Mouse (Mus musculus) neural tube, embryonic 11.5 days (tissue): ENCODE results near the gene Ttll11. TPM values are rescaled to one million over a fixed set of nuclear protein-coding genes. Genes with fewer than 3 reads are reported as not detected.

ENCODE experiments used
- ATAC-seq: fragments of 200-750 bp; cut with Nextera tagmentation; 2 replicates; pipeline ENCODE4 v1.8.0; 2017; ENCODE audit warnings: moderate number of reproducible peaks, mild to moderate bottlenecking, moderate TSS enrichment, moderate library complexity; ENCODE audit not compliant: insufficient read depth, low FRiP score, low TSS enrichment
- DNase-seq: peaks from one replicate; pipeline ENCODE4 v3.0.0-alpha.2; 2015; ENCODE audit warnings: low spot score
- H3K27ac ChIP-seq: fragments of 300-500 bp; sonication (generic); 2 replicates; pipeline ENCODE4 v1.5.1; 2014; ENCODE audit warnings: low read depth, mild to moderate bottlenecking, low read length
- H3K27me3 ChIP-seq: fragments of 300-500 bp; sonication (generic); 2 replicates; pipeline ENCODE4 v1.6.1; 2014; ENCODE audit warnings: mild to moderate bottlenecking, low read length, mixed read lengths; ENCODE audit not compliant: control insufficient read depth, insufficient read depth
- H3K36me3 ChIP-seq: fragments of 300-500 bp; sonication (generic); 2 replicates; pipeline ENCODE4 v1.6.1; 2014; ENCODE audit warnings: mild to moderate bottlenecking, low read length, moderate library complexity, mixed read lengths; ENCODE audit not compliant: control insufficient read depth, insufficient read depth
- H3K4me1 ChIP-seq: fragments of 300-500 bp; sonication (generic); 2 replicates; pipeline ENCODE4 v1.6.1; 2014; ENCODE audit warnings: low read length, mixed read lengths; ENCODE audit not compliant: control insufficient read depth, insufficient read depth
- H3K4me2 ChIP-seq: fragments of 300-500 bp; sonication (generic); 2 replicates; pipeline ENCODE4 v1.6.1; 2014; ENCODE audit warnings: low read depth, mild to moderate bottlenecking, moderate library complexity
- H3K4me3 ChIP-seq: fragments of 300-500 bp; sonication (generic); 2 replicates; pipeline ENCODE4 v1.5.1; 2014; ENCODE audit warnings: low read depth, low read length
- H3K9ac ChIP-seq: fragments of 300-500 bp; sonication (generic); 2 replicates; pipeline ENCODE4 v1.6.1; 2014; ENCODE audit warnings: mild to moderate bottlenecking, low read length
- H3K9me3 ChIP-seq: fragments of 300-500 bp; sonication (generic); 2 replicates; pipeline ENCODE4 v1.6.1; 2016; ENCODE audit warnings: low read length; ENCODE audit not compliant: control insufficient read depth
- WGBS: fragments of 180-500 bp; shearing (Covaris S2); extraction: QIAGEN DNeasy Blood & Tissue Kit; methylation state at CpG from one replicate; pipeline ENCODE4 v1.1.7; 2014; 5-methylcytosine and 5-hydroxymethylcytosine counted together
- polyA plus RNA-seq: library from polyadenylated mRNA; unstranded; fragments of >200 nt; fragmentation: Nextera tagmentation; extraction: Ambion mirVana; gene quantifications from 2 replicates; pipeline ENCODE4 v1.2.1, GENCODE M21; 2014

The Ttll11 gene
- polyA plus RNA-seq, 1 experiment from 2014 or later: 2.1 TPM

- 85% methylated on average over 11 of the region's 11 CpGs for WGBS
- Histone ChIP-seq H3K27me3 (no peaks in the 10 kb centered on the region), H3K4me2 (no peak overlapping the region), H3K4me1 (peaks cover 8% of the 10 kb centered on the region), H3K4me3 (no peak overlapping the region), H3K36me3 (no peaks in the 10 kb centered on the region), H3K27ac (no peak overlapping the region), H3K9ac (no peak overlapping the region), H3K9me3 (no peaks in the 10 kb centered on the region)
- ATAC-seq (no peak), DNase-seq (no peak)
Measured at GRCm38 (mm10) chr2:35838751-35839479, 140.8 kb downstream of the Ttll11 start.

DNA sequence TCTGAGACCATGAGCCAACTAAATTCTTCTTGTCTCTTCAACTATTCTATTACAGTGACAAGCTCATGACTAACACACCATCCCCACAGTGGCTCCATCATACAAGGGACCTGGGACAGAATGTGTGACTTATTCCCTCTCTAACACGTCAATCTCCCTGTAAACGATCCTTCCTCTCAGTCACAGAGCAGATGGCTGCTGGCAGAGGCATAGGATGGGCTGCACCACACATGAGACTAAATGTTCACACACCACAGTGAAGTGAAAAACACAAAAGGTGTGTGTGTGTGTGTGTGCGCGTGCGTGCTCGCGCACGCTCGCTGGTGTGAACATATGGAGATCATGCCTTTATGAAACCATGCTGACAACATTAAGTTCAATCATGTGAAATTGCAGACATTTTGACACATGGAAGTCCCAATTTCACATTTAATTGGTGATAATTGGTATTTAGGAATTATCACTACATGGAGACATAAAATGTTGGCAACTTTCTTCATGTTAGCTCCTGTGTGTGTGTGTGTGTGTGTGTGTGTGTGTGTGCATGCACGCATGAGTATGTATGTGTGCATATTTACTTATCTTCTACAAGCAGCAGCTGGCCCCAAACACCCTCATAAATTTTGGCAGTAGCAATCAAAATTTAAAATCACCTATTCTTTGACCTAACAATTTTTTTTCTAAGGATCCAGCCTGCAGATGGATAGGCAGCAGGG lies 145.4 kb downstream of the Ttll11 start:
- WGBS: 96% methylated on average over 10 of the region's 10 CpGs
- H3K4me1 ChIP-seq: no peaks in the 10 kb centered on the region
- H3K9ac ChIP-seq: no peak overlapping the region
- no peak for ATAC-seq
- H3K36me3 ChIP-seq: no peaks in the 10 kb centered on the region
- H3K4me2 ChIP-seq: no peak overlapping the region
- no peak overlapping the region for H3K4me3 ChIP-seq
- no peaks in the 10 kb centered on the region for H3K9me3 ChIP-seq
- H3K27me3 ChIP-seq: no peaks in the 10 kb centered on the region
- H3K27ac ChIP-seq: no peak overlapping the region
- no peak for DNase-seq

DNA sequence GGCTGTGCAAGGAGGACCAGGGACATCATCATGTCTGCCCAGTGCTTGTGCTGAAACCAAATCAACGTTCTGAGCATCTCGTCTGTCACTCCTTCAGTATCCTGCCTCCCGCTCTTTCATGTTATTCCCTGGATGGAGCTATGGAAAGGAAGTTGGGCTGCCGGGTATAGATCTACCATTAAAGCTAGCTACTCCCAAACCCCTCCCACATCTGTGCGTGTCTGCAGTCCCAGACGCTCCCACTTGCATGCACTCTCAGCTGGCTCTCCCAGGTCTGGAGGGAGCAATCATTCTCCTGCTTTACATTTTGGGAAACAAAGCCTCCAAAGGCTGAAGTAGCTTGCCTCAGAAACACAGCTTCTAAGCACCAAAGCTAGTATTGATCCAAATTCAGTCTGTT lies 146.2 kb downstream of the Ttll11 start:
- ATAC-seq (no peak), DNase-seq (no peak)
- H3K9me3 ChIP-seq: no peaks in the 10 kb centered on the region
- no peak overlapping the region for H3K4me3 ChIP-seq
- H3K4me2 ChIP-seq: no peak overlapping the region
- H3K36me3 ChIP-seq: no peaks in the 10 kb centered on the region
- H3K27me3 ChIP-seq: no peaks in the 10 kb centered on the region
- no peaks in the 10 kb centered on the region for H3K4me1 ChIP-seq
- no peak overlapping the region for H3K9ac ChIP-seq
- 65% methylated on average over 6 of the region's 6 CpGs for WGBS
- H3K27ac ChIP-seq: no peak overlapping the region

- 41% methylated on average over 11 of the region's 11 CpGs for WGBS
- DNase-seq (no peak), ATAC-seq (no peak)
Measured at GRCm38 (mm10) chr2:35832742-35833425, 146.8 kb downstream of the Ttll11 start.

DNA sequence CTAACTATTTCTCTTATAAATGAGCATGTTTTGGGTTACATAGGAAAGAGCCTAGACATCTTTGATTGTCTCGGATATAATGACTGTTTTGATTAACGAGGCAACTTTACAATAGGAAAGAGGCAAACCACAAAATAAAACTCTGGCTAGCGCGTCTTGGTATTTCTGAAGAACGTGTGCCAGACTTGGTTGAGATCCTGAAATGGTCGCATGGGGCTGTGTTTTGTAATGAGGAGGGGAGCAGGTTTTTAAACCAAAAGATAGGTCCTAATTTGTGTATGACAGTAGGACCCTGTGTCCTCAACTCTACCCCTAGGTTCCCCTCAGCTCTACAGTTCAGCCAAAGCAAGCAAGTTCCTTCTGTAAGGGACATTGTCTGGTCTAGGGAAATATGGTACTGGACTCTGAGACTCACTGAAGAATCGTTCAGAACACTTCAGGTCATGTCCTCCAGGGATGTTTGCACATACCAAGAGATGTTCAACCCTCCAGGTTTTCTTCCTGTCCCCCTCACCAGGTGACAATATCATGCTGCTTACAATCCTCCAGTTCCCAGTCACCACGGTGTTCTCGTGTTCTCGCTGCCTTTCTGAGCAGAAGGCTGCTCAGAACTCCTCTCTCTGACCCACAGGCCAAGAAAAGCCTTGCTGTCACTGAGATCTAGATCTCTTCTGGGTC lies 147.7 kb downstream of the Ttll11 start:
- no peaks in the 10 kb centered on the region for H3K36me3 ChIP-seq
- WGBS: 85% methylated on average over 10 of the region's 10 CpGs
- no peaks in the 10 kb centered on the region for H3K9me3 ChIP-seq
- H3K27me3 ChIP-seq: no peaks in the 10 kb centered on the region
- no peaks in the 10 kb centered on the region for H3K4me1 ChIP-seq
- H3K4me2 ChIP-seq: no peak overlapping the region
- ATAC-seq (no peak), DNase-seq (no peak)
- no peak overlapping the region for H3K4me3 ChIP-seq
- no peak overlapping the region for H3K9ac ChIP-seq
- H3K27ac ChIP-seq: no peak overlapping the region

More at GRCm38 (mm10) chr2:35832742-35833425, 146.8 kb downstream of the Ttll11 start:
- Histone ChIP-seq H3K4me3 (no peak overlapping the region), H3K4me2 (no peak overlapping the region), H3K36me3 (no peaks in the 10 kb centered on the region), H3K9ac (no peak overlapping the region), H3K27ac (no peak overlapping the region), H3K9me3 (no peaks in the 10 kb centered on the region), H3K4me1 (no peaks in the 10 kb centered on the region), H3K27me3 (no peaks in the 10 kb centered on the region)

- no peak overlapping the region for H3K4me2 ChIP-seq
- DNase-seq (no peak), ATAC-seq (no peak)
- no peaks in the 10 kb centered on the region for H3K4me1 ChIP-seq
- no peaks in the 10 kb centered on the region for H3K27me3 ChIP-seq
- no peaks in the 10 kb centered on the region for H3K9me3 ChIP-seq
- no peak overlapping the region for H3K9ac ChIP-seq
- H3K4me3 ChIP-seq: no peak overlapping the region
- no peak overlapping the region for H3K27ac ChIP-seq
- WGBS: 64% methylated on average over 6 of the region's 6 CpGs
- no peaks in the 10 kb centered on the region for H3K36me3 ChIP-seq
Measured at GRCm38 (mm10) chr2:35830966-35831903, 148.5 kb downstream of the Ttll11 start.

DNA sequence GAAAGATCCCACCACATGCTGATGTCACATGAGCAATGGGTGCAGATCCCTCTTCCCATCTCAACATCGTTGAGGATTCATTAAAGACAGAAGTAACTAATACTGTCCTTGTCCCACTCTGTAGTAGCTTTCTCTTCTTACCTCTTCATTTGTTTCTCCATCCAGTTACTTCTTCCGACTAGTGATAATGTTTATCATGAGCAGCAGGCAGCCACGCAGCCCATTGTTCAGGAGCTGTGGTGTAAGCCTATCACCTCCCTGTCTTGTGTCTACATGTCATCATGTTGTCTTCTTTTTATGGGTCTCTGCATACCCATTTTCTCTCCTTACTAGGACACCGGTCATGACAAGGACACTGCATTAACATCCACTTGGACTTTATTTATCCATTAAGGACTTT lies 150.6 kb downstream of the Ttll11 start:
- H3K4me3 ChIP-seq: no peak overlapping the region
- no peaks in the 10 kb centered on the region for H3K36me3 ChIP-seq
- H3K9ac ChIP-seq: no peak overlapping the region
- DNase-seq (no peak), ATAC-seq (no peak)
- no peaks in the 10 kb centered on the region for H3K4me1 ChIP-seq
- H3K4me2 ChIP-seq: no peak overlapping the region
- no peaks in the 10 kb centered on the region for H3K27me3 ChIP-seq
- no peaks in the 10 kb centered on the region for H3K9me3 ChIP-seq
- H3K27ac ChIP-seq: no peak overlapping the region
- 89% methylated on average over 4 of the region's 4 CpGs for WGBS

- no peaks in the 10 kb centered on the region for H3K9me3 ChIP-seq
- H3K27ac ChIP-seq: no peak overlapping the region
- DNase-seq: no peak
- H3K4me3 ChIP-seq: no peak overlapping the region
- no peak for ATAC-seq
- H3K27me3 ChIP-seq: no peaks in the 10 kb centered on the region
- H3K4me2 ChIP-seq: no peak overlapping the region
- no peaks in the 10 kb centered on the region for H3K4me1 ChIP-seq
- WGBS: 63% methylated on average over 4 of the region's 4 CpGs
- no peaks in the 10 kb centered on the region for H3K36me3 ChIP-seq
- H3K9ac ChIP-seq: no peak overlapping the region
Measured at GRCm38 (mm10) chr2:35827886-35828285, 151.8 kb downstream of the Ttll11 start.
